Mouse (Mus musculus): ENCODE measurements around the gene Zfp992.
"Not testable (repeated sequence)": the region's sequence is repeated elsewhere in the genome, so short reads cannot be mapped to it uniquely, and the experiment has no call there.

The Zfp992 gene

GRCm38 (mm10) chr4:146474716-146475676 lies 26.2 kb downstream of the Zfp992 start:
- DNase-seq (ENCODE audit: low read depth in 1 of 2, low spot score in 2 of 2) = not testable (repeated sequence)

GRCm38 (mm10) chr4:146476260-146476659 lies 27.4 kb downstream of the Zfp992 start:
- not testable (repeated sequence) for DNase-seq (ENCODE audit: low read depth in 1 of 2, low spot score in 2 of 2)

GRCm38 (mm10) chr4:146476959-146477358 lies 28.1 kb downstream of the Zfp992 start:
- DNase-seq (ENCODE audit: low read depth in 1 of 2, low spot score in 2 of 2) = not testable (repeated sequence)

- not testable (repeated sequence) for DNase-seq (ENCODE audit: low read depth in 1 of 2, low spot score in 2 of 2)
Observed at GRCm38 (mm10) chr4:146480376-146481096, 31.7 kb downstream of the Zfp992 start.

DNA sequence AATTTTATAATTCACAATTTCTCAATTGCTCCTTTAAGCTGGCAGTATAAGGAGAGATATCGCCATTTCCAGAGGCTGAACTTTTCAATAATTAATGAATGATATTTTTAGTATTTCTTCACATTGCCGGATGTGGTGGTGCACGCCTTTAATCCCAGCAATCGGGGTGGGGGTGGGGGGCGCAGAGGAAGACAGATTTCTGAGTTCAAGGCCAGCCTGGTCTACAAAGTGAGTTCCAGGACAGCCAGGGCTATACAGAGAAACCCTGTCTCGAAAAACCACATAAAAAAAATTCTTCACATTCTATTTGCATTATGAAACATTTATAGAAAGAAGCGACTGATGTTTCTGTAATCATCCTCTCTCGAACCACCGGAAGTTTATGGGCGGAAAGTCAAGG lies 33.7 kb downstream of the Zfp992 start:
- DNase-seq (ENCODE audit: low read depth in 1 of 2, low spot score in 2 of 2) = not testable (repeated sequence)

DNA sequence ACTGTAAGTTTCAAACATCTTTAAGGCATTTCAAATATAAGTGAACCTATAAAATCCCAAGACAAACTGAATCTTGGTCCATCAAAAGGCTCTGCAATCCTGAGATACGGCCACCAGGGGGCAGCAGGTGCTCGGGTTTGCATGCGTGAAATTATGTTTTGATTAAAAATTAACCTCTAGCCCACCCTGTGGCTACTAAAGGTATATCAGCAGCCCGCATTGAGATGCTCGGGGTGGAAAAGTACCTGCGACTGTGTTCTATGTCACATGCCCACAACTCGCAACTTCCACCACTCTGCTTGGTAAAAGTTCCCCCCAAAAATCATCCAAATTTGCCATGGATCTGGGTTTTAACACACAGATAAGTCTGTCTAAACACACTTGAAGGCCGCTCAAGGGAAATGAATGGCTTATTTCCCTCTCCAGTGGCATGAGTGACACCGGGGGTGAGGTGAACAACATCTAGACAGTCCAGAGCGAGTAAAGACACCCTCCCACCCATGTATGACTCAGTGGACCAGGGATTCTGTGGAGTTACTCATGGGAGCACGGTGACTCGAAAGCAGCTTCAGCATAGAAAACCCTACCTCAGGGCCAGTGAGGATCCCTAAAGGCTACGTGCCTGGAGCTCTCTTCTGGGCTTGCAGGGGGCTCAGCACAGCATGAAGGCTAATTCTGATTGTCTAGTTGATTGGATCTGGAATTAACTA lies 34.9 kb downstream of the Zfp992 start:
- DNase-seq (ENCODE audit: low read depth in 1 of 2, low spot score in 2 of 2) = not testable (repeated sequence)

- DNase-seq (ENCODE audit: low read depth in 1 of 2, low spot score in 2 of 2) = not testable (repeated sequence)
Observed at GRCm38 (mm10) chr4:146484676-146485075, 35.9 kb downstream of the Zfp992 start.

- not testable (repeated sequence) for DNase-seq (ENCODE audit: low read depth in 1 of 2, low spot score in 2 of 2)
Observed at GRCm38 (mm10) chr4:146485183-146485939, 36.5 kb downstream of the Zfp992 start.

GRCm38 (mm10) chr4:146486753-146487152 lies 37.9 kb downstream of the Zfp992 start:
- DNase-seq (ENCODE audit: low read depth in 1 of 2, low spot score in 2 of 2) = not testable (repeated sequence)

DNA sequence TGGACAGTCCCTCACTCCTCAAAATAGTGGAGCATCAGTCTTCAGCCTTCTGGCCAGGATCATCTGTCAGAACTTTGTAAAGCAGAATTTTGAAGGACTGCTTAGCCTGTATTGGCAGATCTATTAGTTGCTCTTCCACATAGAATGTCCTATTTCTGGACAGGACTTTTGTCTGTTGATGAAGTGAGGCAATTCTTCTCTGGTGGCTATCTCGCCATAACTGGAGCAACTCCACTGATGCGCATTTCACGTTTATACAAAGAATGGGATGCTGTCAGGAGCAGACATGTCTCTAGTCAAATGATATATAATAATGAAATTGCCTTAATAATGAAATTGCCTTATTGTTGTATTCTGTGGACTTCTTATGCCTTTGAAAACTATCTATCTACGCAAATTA lies 40.4 kb downstream of the Zfp992 start:
- not testable (repeated sequence) for DNase-seq (ENCODE audit: low read depth in 1 of 2, low spot score in 2 of 2)

DNA sequence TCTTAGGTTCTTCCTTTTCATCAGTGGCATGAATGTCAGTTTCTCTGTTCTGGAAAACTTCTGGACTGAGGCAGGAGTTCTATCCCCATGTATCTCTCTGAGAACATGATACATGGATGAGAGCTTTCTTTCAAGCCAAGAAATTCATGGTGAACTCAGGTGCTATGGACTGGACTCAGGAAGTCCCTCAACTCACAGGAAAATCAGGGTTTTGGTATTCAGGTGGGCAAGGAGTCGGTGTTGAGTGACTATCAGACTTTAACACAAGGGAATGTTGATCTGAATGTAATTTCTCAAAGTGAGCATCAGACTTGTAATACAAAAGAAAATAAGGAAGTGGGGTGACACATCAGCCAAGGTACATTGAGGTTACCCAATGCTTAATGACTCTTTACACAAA lies 43.2 kb downstream of the Zfp992 start:
- DNase-seq (ENCODE audit: low read depth in 1 of 2, low spot score in 2 of 2) = not testable (repeated sequence)

DNA sequence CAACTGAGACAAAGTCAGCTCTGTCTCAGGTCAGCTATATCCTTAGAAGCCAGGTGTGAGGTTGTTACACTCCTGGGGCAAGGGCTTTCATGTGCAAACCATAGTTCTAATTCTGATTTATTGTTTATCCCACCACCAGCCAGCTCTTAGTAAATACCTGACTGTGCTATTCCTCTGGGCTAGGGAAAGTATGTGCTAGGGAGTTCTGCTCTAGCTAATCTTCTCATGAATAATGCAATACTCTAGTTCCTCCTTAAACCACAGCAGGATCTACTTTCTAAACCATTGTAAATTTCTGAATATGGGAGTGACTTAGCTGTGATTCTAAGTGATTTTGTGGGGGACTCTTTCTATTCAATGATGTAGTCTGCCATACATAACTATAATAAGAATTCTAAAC lies 43.6 kb downstream of the Zfp992 start:
- no peak for DNase-seq (ENCODE audit: low read depth in 1 of 2, low spot score in 2 of 2)

DNA sequence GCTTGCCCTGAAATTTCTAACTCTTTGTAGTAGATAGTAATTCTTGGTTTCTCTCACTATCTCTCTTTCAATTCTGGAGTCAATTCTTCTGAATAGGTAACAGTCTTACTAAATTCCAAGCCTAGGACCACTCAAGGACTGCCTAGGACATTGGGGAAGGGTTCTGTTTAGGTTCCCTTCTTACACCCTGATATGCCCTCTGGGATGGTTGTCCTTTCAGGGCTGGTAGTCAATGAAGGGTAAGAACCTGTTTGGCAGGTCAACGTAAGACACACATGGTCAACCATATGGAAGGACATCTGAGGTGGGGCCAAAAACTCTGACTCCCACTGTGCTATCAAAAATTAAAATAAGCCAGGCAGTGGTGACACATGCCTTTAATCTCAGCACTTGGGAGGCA lies 44.0 kb downstream of the Zfp992 start:
- DNase-seq (ENCODE audit: low read depth in 1 of 2, low spot score in 2 of 2) = no peak

DNA sequence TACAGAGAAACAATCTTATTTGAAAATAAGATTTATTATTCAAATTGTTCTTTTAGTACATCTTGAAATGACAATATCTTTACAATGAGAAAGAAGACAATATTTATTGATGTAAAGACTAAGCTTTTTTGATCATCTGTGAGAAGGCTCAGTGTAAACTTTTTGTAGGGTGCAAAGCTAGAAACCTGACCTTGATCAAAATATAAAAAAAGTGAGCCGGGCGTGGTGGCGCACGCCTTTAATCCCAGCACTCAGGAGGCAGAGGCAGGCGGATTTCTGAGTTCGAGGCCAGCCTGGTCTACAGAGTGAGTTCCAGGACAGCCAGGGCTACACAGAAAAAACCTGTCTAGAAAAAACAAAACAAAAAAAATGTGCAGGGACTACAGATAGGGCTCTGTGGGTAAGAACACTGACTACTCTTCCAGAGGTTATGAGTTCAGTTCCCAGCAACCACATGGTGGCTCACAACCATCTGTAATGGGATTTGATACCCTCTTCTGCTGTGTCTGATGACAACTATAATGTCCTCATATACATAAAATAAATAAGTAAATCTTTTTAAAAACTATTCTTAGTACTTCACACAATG lies 44.6 kb downstream of the Zfp992 start:
- DNase-seq (ENCODE audit: low read depth in 1 of 2, low spot score in 2 of 2) = not testable (repeated sequence)

DNA sequence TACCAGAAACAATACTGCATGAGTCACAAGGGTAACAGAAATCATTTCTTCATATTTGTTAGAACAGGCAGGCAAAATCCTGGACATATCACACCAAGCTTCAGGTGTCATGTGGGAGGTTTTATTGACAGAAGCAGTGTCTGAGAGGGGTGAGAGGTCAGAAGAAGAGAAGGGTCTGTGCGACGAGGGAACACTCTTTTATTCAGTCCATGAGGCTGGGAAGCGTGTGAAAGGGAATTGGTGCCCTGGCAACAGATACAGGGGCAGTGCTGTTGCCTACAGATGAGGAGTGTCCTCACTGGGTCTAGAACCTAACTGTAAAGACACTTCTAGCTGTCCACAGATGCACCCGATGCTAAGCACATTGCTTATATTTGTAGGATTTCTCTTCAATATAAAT lies 46.2 kb downstream of the Zfp992 start:
- no peak for DNase-seq (ENCODE audit: low read depth in 1 of 2, low spot score in 2 of 2)

DNA sequence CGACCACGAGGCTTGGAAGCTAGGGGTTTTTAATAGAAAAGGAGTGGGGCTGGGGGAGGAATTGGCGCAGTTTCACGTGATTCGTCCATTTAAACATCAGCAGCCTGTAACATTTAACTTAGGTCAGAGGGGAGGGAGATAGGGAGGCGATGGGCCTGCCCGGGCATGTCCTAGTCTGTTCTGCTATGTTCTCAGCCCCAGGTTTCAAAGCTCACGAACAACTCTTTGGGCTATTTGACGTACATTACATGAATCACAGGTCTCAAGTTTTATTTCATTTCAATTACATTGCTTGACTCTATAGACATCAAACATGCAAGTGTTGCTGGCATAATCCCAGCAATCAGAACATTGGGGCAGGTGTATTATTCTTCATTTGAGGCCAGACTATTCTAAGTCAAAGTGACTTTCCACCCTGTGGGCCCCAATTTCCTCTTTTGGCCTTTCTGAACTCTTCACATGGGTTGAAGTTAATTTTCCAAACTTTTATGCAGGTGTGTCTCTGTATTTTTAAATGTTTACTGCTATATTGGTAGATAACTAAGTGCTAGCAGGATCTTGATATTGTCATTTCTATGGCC lies 49.0 kb downstream of the Zfp992 start:
- not testable (repeated sequence) for DNase-seq (ENCODE audit: low read depth in 1 of 2, low spot score in 2 of 2)

GRCm38 (mm10) chr4:146501727-146502126 lies 52.9 kb downstream of the Zfp992 start, which contains the start of gene Zfp981:
Gene Zfp981 (plus strand): TSS chr4:146502027.
- DNase-seq (ENCODE audit: low read depth in 1 of 2, low spot score in 2 of 2) = not testable (repeated sequence)

DNA sequence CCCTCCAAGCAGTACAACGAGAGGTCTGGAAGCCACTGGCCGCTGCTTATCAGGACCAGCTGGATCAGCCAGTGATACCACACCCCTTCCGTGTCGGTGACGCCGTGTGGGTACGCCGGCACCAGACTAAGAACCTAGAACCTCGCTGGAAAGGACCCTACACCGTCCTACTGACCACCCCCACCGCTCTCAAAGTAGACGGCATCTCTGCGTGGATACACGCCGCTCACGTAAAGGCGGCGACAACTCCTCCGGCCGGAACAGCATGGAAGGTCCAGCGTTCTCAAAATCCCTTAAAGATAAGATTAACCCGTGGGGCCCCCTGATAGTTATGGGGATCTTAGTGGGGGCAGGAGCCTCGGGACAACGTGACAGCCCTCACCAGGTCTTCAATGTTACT lies 60.2 kb downstream of the Zfp992 start:
- not testable (repeated sequence) for DNase-seq (ENCODE audit: low read depth in 1 of 2, low spot score in 2 of 2)

GRCm38 (mm10) chr4:146511871-146512270 lies 63.0 kb downstream of the Zfp992 start:
- DNase-seq (ENCODE audit: low read depth in 1 of 2, low spot score in 2 of 2) = not testable (repeated sequence)

- no peak for DNase-seq (ENCODE audit: low read depth in 1 of 2, low spot score in 2 of 2)
Observed at GRCm38 (mm10) chr4:146516474-146516873, 67.7 kb downstream of the Zfp992 start.
